Mouse (Mus musculus) kidney, embryonic 15.5 days (tissue): ENCODE results near the gene Plekha4. TPM values are rescaled to one million over a fixed set of nuclear protein-coding genes. Genes with fewer than 3 reads are reported as not detected.

Source experiments
- ATAC-seq: fragments of 200-750 bp; cut with Nextera tagmentation; replicated peaks from 2 replicates; pipeline ENCODE4 v1.8.0; 2017; ENCODE audit warnings: moderate TSS enrichment; ENCODE audit not compliant: low FRiP score
- H3K27ac ChIP-seq: fragments of 300-500 bp; sonication (generic); 2 replicates; pipeline ENCODE4 v1.5.1; 2015; ENCODE audit warnings: mild to moderate bottlenecking, inconsistent platforms
- H3K27me3 ChIP-seq: fragments of 300-500 bp; sonication (generic); 2 replicates; pipeline ENCODE4 v1.6.1; 2015; ENCODE audit warnings: inconsistent platforms
- H3K36me3 ChIP-seq: fragments of 300-500 bp; sonication (generic); 2 replicates; pipeline ENCODE4 v1.6.1; 2015; ENCODE audit warnings: inconsistent platforms
- H3K4me1 ChIP-seq: fragments of 300-500 bp; sonication (generic); 2 replicates; pipeline ENCODE4 v1.6.1; 2015; ENCODE audit warnings: inconsistent platforms
- H3K4me2 ChIP-seq: fragments of 300-500 bp; sonication (generic); 2 replicates; pipeline ENCODE4 v1.6.1; 2015; ENCODE audit warnings: moderate library complexity, mild to moderate bottlenecking, inconsistent platforms
- H3K4me3 ChIP-seq: fragments of 300-500 bp; sonication (generic); replicated peaks from 2 replicates; pipeline ENCODE4 v1.5.1; 2015; ENCODE audit warnings: mild to moderate bottlenecking, inconsistent platforms
- H3K9ac ChIP-seq: fragments of 300-500 bp; sonication (generic); 2 replicates; pipeline ENCODE4 v1.6.1; 2015; ENCODE audit warnings: mild to moderate bottlenecking, inconsistent platforms
- H3K9me3 ChIP-seq: fragments of 300-500 bp; sonication (generic); replicated peaks from 2 replicates; pipeline ENCODE4 v1.6.1; 2016; ENCODE audit warnings: inconsistent platforms
- WGBS: fragments of 180-500 bp; shearing (Covaris S2); methylation state at CpG from one replicate; pipeline ENCODE4 v1.1.7; 2015; ENCODE audit warnings: mixed read lengths; 5-methylcytosine and 5-hydroxymethylcytosine counted together
- polyA plus RNA-seq: library from polyadenylated mRNA; unstranded; fragments of >200 nt; fragmentation: Nextera tagmentation; extraction: Ambion mirVana; gene quantifications from 2 replicates; pipeline ENCODE4 v1.2.1, GENCODE M21; 2015

Plekha4 gene
- polyA plus RNA-seq, 1 experiment from 2014 or later: 4.5 TPM

- H3K4me3 ChIP-seq: peak within 1 kb of the TSS; percentile 50
- H3K9ac ChIP-seq: peak within 1 kb of the TSS; percentile 53
- H3K27me3 ChIP-seq: no peaks in the 10 kb centered on the region
- H3K9me3 ChIP-seq: no peaks in the 10 kb centered on the region
- 11% methylated on average over 38 of the region's 38 CpGs for WGBS
- H3K4me2 ChIP-seq: peak within 1 kb of the TSS; percentile 75
- H3K36me3 ChIP-seq: peaks cover 15% of the 10 kb centered on the region
- H3K27ac ChIP-seq: peak within 1 kb of the TSS; percentile 78
- peaks cover 34% of the 10 kb centered on the region for H3K4me1 ChIP-seq
- peak; percentile 48 for ATAC-seq
Measured at GRCm38 (mm10) chr7:45488293-45489204, 37.6 kb upstream of the Plekha4 start, which contains the start of gene Dhdh. Gene Dhdh, minus strand, starts transcription at chr7:45488805.

GRCm38 (mm10) chr7:45489578-45489977, 36.6 kb upstream of the Plekha4 start:
- 65% methylated on average over 7 of the region's 7 CpGs for WGBS
- Histone ChIP-seq H3K9me3 (no peaks in the 10 kb centered on the region), H3K4me3 (no peak overlapping the region), H3K36me3 (peaks cover 25% of the 10 kb centered on the region), H3K9ac (no peak overlapping the region), H3K27ac (no peak overlapping the region), H3K4me2 (no peak overlapping the region), H3K4me1 (peaks cover 34% of the 10 kb centered on the region), H3K27me3 (no peaks in the 10 kb centered on the region)
- ATAC-seq: no peak

GRCm38 (mm10) chr7:45490822-45491221, 35.3 kb upstream of the Plekha4 start:
- Histone ChIP-seq H3K9ac (no peak overlapping the region), H3K27ac (peak overlapping the region; percentile 42; the same call in 1 of the 2 replicates), H3K9me3 (no peaks in the 10 kb centered on the region), H3K27me3 (no peaks in the 10 kb centered on the region), H3K4me2 (0 out of 2 replicates have a peak overlapping the region, but pooled peaks have one; percentile 38), H3K4me3 (no peak overlapping the region), H3K4me1 (peaks cover 34% of the 10 kb centered on the region), H3K36me3 (peaks cover 38% of the 10 kb centered on the region)
- WGBS: 18% methylated on average over 9 of the region's 9 CpGs
- ATAC-seq: no peak

GRCm38 (mm10) chr7:45491264-45491663, 34.9 kb upstream of the Plekha4 start:
- Histone ChIP-seq H3K4me1 (peaks cover 34% of the 10 kb centered on the region), H3K4me2 (peak overlapping the region; percentile 38; the same call in 1 of the 2 replicates), H3K36me3 (peaks cover 42% of the 10 kb centered on the region), H3K9me3 (no peaks in the 10 kb centered on the region), H3K27me3 (no peaks in the 10 kb centered on the region), H3K27ac (peak overlapping the region; percentile 42; the same call in 1 of the 2 replicates), H3K9ac (no peak overlapping the region), H3K4me3 (no peak overlapping the region)
- 11% methylated on average over 3 of the region's 3 CpGs for WGBS
- ATAC-seq: 0 out of 2 replicates have a peak, but pooled peaks have one; percentile 34

- ATAC-seq: no peak
- H3K36me3 ChIP-seq: peaks cover 53% of the 10 kb centered on the region
- H3K4me2 ChIP-seq: no peak overlapping the region
- no peak overlapping the region for H3K4me3 ChIP-seq
- 95% methylated on average over 8 of the region's 8 CpGs for WGBS
- no peak overlapping the region for H3K9ac ChIP-seq
- no peaks in the 10 kb centered on the region for H3K9me3 ChIP-seq
- peaks cover 34% of the 10 kb centered on the region for H3K4me1 ChIP-seq
- no peaks in the 10 kb centered on the region for H3K27me3 ChIP-seq
- H3K27ac ChIP-seq: no peak overlapping the region
Measured at GRCm38 (mm10) chr7:45492225-45492844, 33.8 kb upstream of the Plekha4 start.

GRCm38 (mm10) chr7:45492951-45493350, 33.2 kb upstream of the Plekha4 start:
- no peak overlapping the region for H3K4me2 ChIP-seq
- ATAC-seq: no peak
- H3K36me3 ChIP-seq: peaks cover 59% of the 10 kb centered on the region
- no peaks in the 10 kb centered on the region for H3K27me3 ChIP-seq
- 92% methylated on average over 5 of the region's 5 CpGs for WGBS
- H3K27ac ChIP-seq: no peak overlapping the region
- no peaks in the 10 kb centered on the region for H3K9me3 ChIP-seq
- no peak overlapping the region for H3K9ac ChIP-seq
- H3K4me1 ChIP-seq: peaks cover 28% of the 10 kb centered on the region
- no peak overlapping the region for H3K4me3 ChIP-seq

- Histone ChIP-seq H3K4me2 (no peak overlapping the region), H3K4me1 (peaks cover 15% of the 10 kb centered on the region), H3K4me3 (no peak overlapping the region), H3K27me3 (no peaks in the 10 kb centered on the region), H3K27ac (no peak overlapping the region), H3K9ac (no peak overlapping the region), H3K36me3 (peaks cover 75% of the 10 kb centered on the region), H3K9me3 (no peaks in the 10 kb centered on the region)
- no peak for ATAC-seq
- whole genome bisulfite sequencing: 86% methylated on average over 9 of the region's 9 CpGs
Measured at GRCm38 (mm10) chr7:45494548-45494947, 31.6 kb upstream of the Plekha4 start.

- Histone ChIP-seq H3K9ac (no peak overlapping the region), H3K4me3 (no peak overlapping the region), H3K36me3 (peaks cover 97% of the 10 kb centered on the region), H3K4me2 (no peak overlapping the region), H3K9me3 (no peaks in the 10 kb centered on the region), H3K4me1 (no peaks in the 10 kb centered on the region), H3K27ac (no peak overlapping the region), H3K27me3 (no peaks in the 10 kb centered on the region)
- WGBS: 97% methylated on average over 6 of the region's 6 CpGs
- ATAC-seq: no peak
Measured at GRCm38 (mm10) chr7:45498427-45498826, 27.7 kb upstream of the Plekha4 start.

GRCm38 (mm10) chr7:45507583-45507982, 18.5 kb upstream of the Plekha4 start:
- ATAC-seq: no peak
- WGBS: 79% methylated on average over 6 of the region's 6 CpGs
- H3K4me1 ChIP-seq: peaks cover 25% of the 10 kb centered on the region
- H3K4me3 ChIP-seq: no peak overlapping the region
- H3K9me3 ChIP-seq: no peaks in the 10 kb centered on the region
- H3K27me3 ChIP-seq: no peaks in the 10 kb centered on the region
- peaks cover 46% of the 10 kb centered on the region for H3K36me3 ChIP-seq
- H3K4me2 ChIP-seq: no peak overlapping the region
- H3K9ac ChIP-seq: no peak overlapping the region
- H3K27ac ChIP-seq: no peak overlapping the region

GRCm38 (mm10) chr7:45508561-45508960, 17.6 kb upstream of the Plekha4 start:
- WGBS: 49% methylated on average over 6 of the region's 6 CpGs
- Histone ChIP-seq H3K4me2 (peak overlapping the region; percentile 94), H3K27me3 (no peaks in the 10 kb centered on the region), H3K9ac (0 out of 2 replicates have a peak overlapping the region, but pooled peaks have one; percentile 78), H3K4me3 (peak overlapping the region; percentile 68), H3K27ac (peak overlapping the region; percentile 98; the same call in 1 of the 2 replicates), H3K36me3 (peaks cover 38% of the 10 kb centered on the region), H3K9me3 (no peaks in the 10 kb centered on the region), H3K4me1 (peaks cover 25% of the 10 kb centered on the region)
- no peak for ATAC-seq

GRCm38 (mm10) chr7:45509181-45509882, 16.8 kb upstream of the Plekha4 start:
- Histone ChIP-seq H3K4me2 (peak overlapping the region; percentile 94), H3K27me3 (no peaks in the 10 kb centered on the region), H3K27ac (peak overlapping the region; percentile 98), H3K4me1 (peaks cover 25% of the 10 kb centered on the region), H3K4me3 (peak overlapping the region; percentile 68), H3K9me3 (no peaks in the 10 kb centered on the region), H3K36me3 (peaks cover 34% of the 10 kb centered on the region), H3K9ac (peak overlapping the region; percentile 78)
- ATAC-seq: peak; percentile 13; the same call in 1 of the 2 replicates
- 21% methylated on average over 19 of the region's 19 CpGs for WGBS
